Comparison of ENCODE assay signal across 18 mouse cellular contexts in the genomic region with DNA sequence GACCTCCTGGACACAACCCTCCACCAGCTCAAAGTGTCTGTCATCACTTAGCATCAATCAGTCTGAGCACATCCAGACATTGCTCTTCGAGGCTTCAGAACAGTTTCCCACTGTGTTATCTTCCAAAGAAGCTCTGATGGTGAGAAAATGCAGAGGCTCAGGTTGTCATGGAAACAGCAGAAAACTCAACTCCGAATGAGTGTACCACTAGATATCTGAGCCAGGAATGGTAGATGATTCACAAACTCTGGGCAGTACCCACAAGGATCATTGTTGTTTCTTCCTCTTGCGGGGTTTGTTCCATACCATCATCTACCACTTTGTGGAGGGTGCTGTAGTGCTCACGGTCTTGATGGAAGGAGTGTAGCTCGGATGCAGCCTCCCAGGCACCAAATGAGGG. TPM values are rescaled to one million over a fixed set of nuclear protein-coding genes. Genes with fewer than 3 reads are reported as not detected.
A peak's percentile ranks its signal among the peaks of the same experiment; 100 is the strongest.
DNase-seq lines count a peak whose midpoint lies in the region; ATAC-seq and TF ChIP-seq lines count a peak whose summit lies in the region.
"Had no signal": no experiment of that assay in that cellular context is flagged by ENCODE, and none has a peak within 500 bp of the region (broad histone marks: within the 10 kb centered on the region; RNA-seq: fewer than 3 reads in every experiment).

No protein-coding gene starts in this region.

- no peaks in the 10 kb centered on the region for H3K9me3 ChIP-seq in midbrain, embryonic 16.5 days (replicated peaks; ENCODE audit: control insufficient read depth, low read length, poor library complexity, severe bottlenecking)
- no peaks in the 10 kb centered on the region for H3K9me3 ChIP-seq in midbrain, postnatal 0 days (ENCODE audit: low read length)
- H3K9me3 ChIP-seq: neural tube, embryonic 12.5 days; stomach, embryonic 15.5 days had no signal

- H3K27ac ChIP-seq in midbrain, embryonic 16.5 days (ENCODE audit: low read length): no peak overlapping the region
- H3K27ac ChIP-seq in midbrain, postnatal 0 days (ENCODE audit: low read depth, low read length): no peak overlapping the region
- H3K27ac ChIP-seq: kidney, postnatal 0 days; neural tube, embryonic 12.5 days; stomach, embryonic 15.5 days had no signal

- DNase-seq in embryo, embryonic 10 days (ENCODE audit: low spot score): peak; percentile 11
- no peak for DNase-seq in embryo, embryonic 9.5 days (ENCODE audit: extremely low spot score)
- DNase-seq in midbrain, postnatal 0 days (ENCODE audit: low spot score): no peak
- DNase-seq in layer of hippocampus, postnatal 36 days: peak; percentile 12 to 14
- DNase-seq in spleen, postnatal 36 days (ENCODE audit: low spot score in 2 of 2): no peak
- no peak for DNase-seq in adrenal gland, adult 18-20 months (ENCODE audit: low spot score in 2 of 2)
- no peak for DNase-seq in cerebellum, adult 8-10 months
- DNase-seq: heart, postnatal 10 days; lung, adult 2 months had no signal

- no peak overlapping the region for H3K4me3 ChIP-seq in midbrain, embryonic 16.5 days (ENCODE audit: low read depth, low read length)
- no peak overlapping the region for H3K4me3 ChIP-seq in midbrain, postnatal 0 days (ENCODE audit: low read depth, low read length)
- H3K4me3 ChIP-seq: erythroblast, embryonic 14.5 days; neural tube, embryonic 12.5 days; stomach, embryonic 15.5 days had no signal

- no peaks in the 10 kb centered on the region for H3K36me3 ChIP-seq in midbrain, embryonic 16.5 days (ENCODE audit: control insufficient read depth, insufficient read depth, low read length)
- no peaks in the 10 kb centered on the region for H3K36me3 ChIP-seq in midbrain, postnatal 0 days (ENCODE audit: insufficient read depth, low read length)
- H3K36me3 ChIP-seq: neural tube, embryonic 12.5 days; stomach, embryonic 15.5 days had no signal

- ATAC-seq in midbrain, embryonic 16.5 days: peak; percentile 9; the same call in 1 of the 2 replicates
- no peak for ATAC-seq in midbrain, postnatal 0 days (ENCODE audit: low FRiP score)
- ATAC-seq: inflammation-experienced regulatory T-cells, adult 6 months had no signal

- H3K4me2 ChIP-seq in midbrain, embryonic 16.5 days (ENCODE audit: low read length): no peak overlapping the region
- H3K4me2 ChIP-seq in midbrain, postnatal 0 days (ENCODE audit: low read depth, low read length, poor library complexity, severe bottlenecking): no peak overlapping the region
- H3K4me2 ChIP-seq: neural tube, embryonic 12.5 days; stomach, embryonic 15.5 days had no signal

- H3K9ac ChIP-seq in midbrain, embryonic 16.5 days (ENCODE audit: low read depth, low read length): no peak overlapping the region
- H3K9ac ChIP-seq in midbrain, postnatal 0 days (replicated peaks; ENCODE audit: low read length, poor library complexity, severe bottlenecking): no peak overlapping the region
- H3K9ac ChIP-seq: neural tube, embryonic 12.5 days; stomach, embryonic 15.5 days had no signal

- H3K4me1 ChIP-seq in midbrain, embryonic 16.5 days (ENCODE audit: control insufficient read depth, insufficient read depth, low read length): no peaks in the 10 kb centered on the region
- no peaks in the 10 kb centered on the region for H3K4me1 ChIP-seq in midbrain, postnatal 0 days (ENCODE audit: insufficient read depth, low read length)
- H3K4me1 ChIP-seq: neural tube, embryonic 12.5 days; stomach, embryonic 15.5 days had no signal

- H3K27me3 ChIP-seq in midbrain, embryonic 16.5 days (ENCODE audit: control insufficient read depth, insufficient read depth, low read depth, low read length): no peaks in the 10 kb centered on the region
- H3K27me3 ChIP-seq in midbrain, postnatal 0 days (ENCODE audit: insufficient read depth, low read length): no peaks in the 10 kb centered on the region
- H3K27me3 ChIP-seq: neural tube, embryonic 12.5 days; stomach, embryonic 15.5 days had no signal

- no peak for TF ChIP-seq CTCF in midbrain, postnatal 0 days (IDR thresholded peaks at IDR 0.05)

- WGBS in midbrain, embryonic 16.5 days: 70% methylated on average over 5 of the region's 5 CpGs
- WGBS in midbrain, postnatal 0 days: 67% methylated on average over 5 of the region's 5 CpGs

RNA-seq across cellular contexts. Expression of gene Calhm5, which starts 4.4 kb away (rescaled TPM):
- polyA plus RNA-seq in midbrain, embryonic 16.5 days (2015; fragmentation: Nextera tagmentation; extraction: Ambion mirVana): 0.69 and 0.92 TPM in 2 replicates
- 0.60 and 1.0 TPM in 2 replicates for total RNA-seq in midbrain, postnatal 0 days (2014; rRNA removed)
- polyA plus RNA-seq in midbrain, postnatal 0 days (2015; fragmentation: Nextera tagmentation; extraction: Ambion mirVana): 0.86 and 0.91 TPM in 2 replicates
- total RNA-seq in layer of hippocampus, postnatal 36 days (2021): 1 to 10 TPM; 3.4 to 4.3 TPM
- under 1 TPM; 0.32 to 0.33 TPM for total RNA-seq in adrenal gland, adult 18-20 months (2021)
- total RNA-seq: megakaryocyte-erythroid progenitor cell, adult 5-6 weeks had no signal
- polyA plus RNA-seq: erythroblast, embryonic 14.5 days; inflammation-experienced regulatory T-cells, adult 6 months had no signal

RNA-seq across cellular contexts. Expression of gene Calhm6, which starts 35.9 kb away (rescaled TPM):
- 0.45 and 0.67 TPM in 2 replicates for polyA plus RNA-seq in midbrain, embryonic 16.5 days (2015; fragmentation: Nextera tagmentation; extraction: Ambion mirVana)
- total RNA-seq in midbrain, postnatal 0 days (2014; rRNA removed): 0.44 TPM in 1 of 2 replicates, not detected in the other
- 1.1 and 1.2 TPM in 2 replicates for polyA plus RNA-seq in midbrain, postnatal 0 days (2015; fragmentation: Nextera tagmentation; extraction: Ambion mirVana)
- total RNA-seq in layer of hippocampus, postnatal 36 days (2021): not detected
- under 1 TPM; 0.45 to 0.56 TPM for total RNA-seq in adrenal gland, adult 18-20 months (2021)
- polyA plus RNA-seq: erythroblast, embryonic 14.5 days had no signal

RNA-seq across cellular contexts. Expression of gene Calhm4, which starts 47.8 kb away (rescaled TPM):
- not detected in 2 replicates for polyA plus RNA-seq in midbrain, embryonic 16.5 days (2015; fragmentation: Nextera tagmentation; extraction: Ambion mirVana)
- total RNA-seq in midbrain, postnatal 0 days (2014; rRNA removed): 0.33 TPM in 1 of 2 replicates, not detected in the other
- not detected in 2 replicates for polyA plus RNA-seq in midbrain, postnatal 0 days (2015; fragmentation: Nextera tagmentation; extraction: Ambion mirVana)
- total RNA-seq in layer of hippocampus, postnatal 36 days (2021): not detected
- total RNA-seq in adrenal gland, adult 18-20 months (2021): not detected
- total RNA-seq: heart, postnatal 10 days; megakaryocyte-erythroid progenitor cell, adult 5-6 weeks had no signal
- polyA plus RNA-seq: erythroblast, embryonic 14.5 days; gonadal fat pad, adult 2 months; inflammation-experienced regulatory T-cells, adult 6 months; kidney, postnatal 0 days; limb, embryonic 14.5 days; lung, adult 2 months; neural tube, embryonic 12.5 days; stomach, embryonic 15.5 days had no signal

RNA-seq across cellular contexts. Expression of gene Trappc3l, which starts 54.5 kb away (rescaled TPM):
- polyA plus RNA-seq in midbrain, embryonic 16.5 days (2015; fragmentation: Nextera tagmentation; extraction: Ambion mirVana): not detected in 2 replicates
- not detected in 2 replicates for total RNA-seq in midbrain, postnatal 0 days (2014; rRNA removed)
- polyA plus RNA-seq in midbrain, postnatal 0 days (2015; fragmentation: Nextera tagmentation; extraction: Ambion mirVana): not detected in 2 replicates
- total RNA-seq in layer of hippocampus, postnatal 36 days (2021): not detected
- total RNA-seq in adrenal gland, adult 18-20 months (2021): not detected
- total RNA-seq: heart, postnatal 10 days; megakaryocyte-erythroid progenitor cell, adult 5-6 weeks had no signal
- polyA plus RNA-seq: erythroblast, embryonic 14.5 days; gonadal fat pad, adult 2 months; inflammation-experienced regulatory T-cells, adult 6 months; kidney, postnatal 0 days; limb, embryonic 14.5 days; lung, adult 2 months; neural tube, embryonic 12.5 days; stomach, embryonic 15.5 days had no signal

Comparison
In these comparisons a context has a peak if more than half of its experiments do, and no peak if none do; other contexts are left out.
1. DNase-seq: peak in embryo, embryonic 10 days (single experiment) and layer of hippocampus, postnatal 36 days (2 of 2); none in embryo, embryonic 9.5 days (single experiment), midbrain, postnatal 0 days (single experiment), spleen, postnatal 36 days (0 of 2), adrenal gland, adult 18-20 months (0 of 2) and cerebellum, adult 8-10 months (single experiment).